Mouse (Mus musculus) cerebellum, adult (tissue): Measurements from ENCODE around the gene Dhrs7c.

Experiments
- ATAC-seq: cut with Nextera tagmentation; 2 replicates; pipeline ENCODE4 v1.9.2; 2017; ENCODE audit warnings: mild to moderate bottlenecking, moderate library complexity, mixed read lengths; ENCODE audit not compliant: insufficient number of reproducible peaks, low FRiP score, low TSS enrichment

The Dhrs7c gene

GRCm38 (mm10) chr11:67797931-67798330 lies at the start of gene Dhrs7c:
Gene Dhrs7c (plus strand): TSS chr11:67798187.
- ATAC-seq, result no peak

- no peak for ATAC-seq
Measured at GRCm38 (mm10) chr11:67756287-67756686, 41.7 kb upstream of the Dhrs7c start.

GRCm38 (mm10) chr11:67757373-67758167 lies 40.4 kb upstream of the Dhrs7c start:
- no peak for ATAC-seq

GRCm38 (mm10) chr11:67771053-67771452 lies 26.9 kb upstream of the Dhrs7c start, which contains the start of gene Glp2r:
Gene Glp2r (minus strand): TSS chr11:67771153.
- no peak for ATAC-seq

GRCm38 (mm10) chr11:67771691-67772090 lies 26.3 kb upstream of the Dhrs7c start:
- no peak for ATAC-seq

- no peak for ATAC-seq
Measured at GRCm38 (mm10) chr11:67772577-67772976, 25.4 kb upstream of the Dhrs7c start.

GRCm38 (mm10) chr11:67774379-67774778 lies 23.6 kb upstream of the Dhrs7c start, which contains the start of gene Gsg1l2:
Gene Gsg1l2 (plus strand): TSS chr11:67774608.
- no peak for ATAC-seq

- ATAC-seq, result no peak
Measured at GRCm38 (mm10) chr11:67790182-67790581, 7.8 kb upstream of the Dhrs7c start.

- no peak for ATAC-seq
Measured at GRCm38 (mm10) chr11:67800130-67800723, 2.2 kb downstream of the Dhrs7c start.

- no peak for ATAC-seq
Measured at GRCm38 (mm10) chr11:67801169-67801568, 3.2 kb downstream of the Dhrs7c start.

GRCm38 (mm10) chr11:67805538-67805937 lies 7.6 kb downstream of the Dhrs7c start:
- ATAC-seq, result no peak

- no peak for ATAC-seq
Measured at GRCm38 (mm10) chr11:67806832-67807597, 9.0 kb downstream of the Dhrs7c start.

GRCm38 (mm10) chr11:67808051-67808450 lies 10.1 kb downstream of the Dhrs7c start:
- ATAC-seq, result no peak

- no peak for ATAC-seq
Measured at GRCm38 (mm10) chr11:67811535-67811934, 13.5 kb downstream of the Dhrs7c start.

- ATAC-seq, result no peak
Measured at GRCm38 (mm10) chr11:67819604-67820003, 21.6 kb downstream of the Dhrs7c start.

- no peak for ATAC-seq
Measured at GRCm38 (mm10) chr11:67820221-67820620, 22.2 kb downstream of the Dhrs7c start.

GRCm38 (mm10) chr11:67821560-67821959 lies 23.6 kb downstream of the Dhrs7c start:
- 0 out of 2 replicates have a peak, but pooled peaks have one; percentile 15 for ATAC-seq

- no peak for ATAC-seq
Measured at GRCm38 (mm10) chr11:67828360-67829059, 30.5 kb downstream of the Dhrs7c start.

GRCm38 (mm10) chr11:67829530-67829929 lies 31.5 kb downstream of the Dhrs7c start:
- ATAC-seq, result no peak

GRCm38 (mm10) chr11:67831820-67832219 lies 33.8 kb downstream of the Dhrs7c start:
- ATAC-seq, result no peak
